Mouse (Mus musculus): ENCODE results near the gene Grm4.

DNA sequence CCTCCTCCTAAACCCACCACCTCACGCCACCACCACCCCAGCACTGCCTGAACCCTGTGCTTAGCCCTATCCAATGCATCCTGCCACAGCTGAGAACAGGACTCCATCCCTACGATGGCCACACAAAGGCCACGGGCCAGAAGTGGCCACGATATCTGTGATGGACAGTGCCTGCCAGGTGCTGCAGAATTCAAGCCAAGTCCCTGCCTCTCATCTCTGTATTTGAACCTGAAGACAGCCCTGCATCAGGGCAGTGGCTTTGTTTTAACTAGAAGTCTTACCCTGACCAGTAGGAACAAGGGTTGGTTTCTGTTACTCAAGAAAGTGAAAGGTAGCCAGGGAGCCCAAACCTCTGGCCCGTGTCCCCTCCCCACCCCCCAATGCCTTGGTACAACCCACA is 12.1 kb downstream of the Grm4 start:
- TF ChIP-seq CTCF (conservative IDR thresholded peaks at IDR 0.05; ENCODE audit: insufficient read depth, insufficient read length, low read depth, low read length) (no peak), POLR2A (IDR thresholded peaks at IDR 0.05; ENCODE audit: low read depth, low read length) (no peak)

Data from kidney, adult 2 months (tissue).